Mouse (Mus musculus) hematopoietic multipotent progenitor cell, adult 10-12 weeks (in vitro differentiated cells): Measurements from ENCODE around the gene Gprc6a. TPM values are rescaled to one million over a fixed set of nuclear protein-coding genes. Genes with fewer than 3 reads are reported as not detected.

ENCODE experiments used
- polyA plus RNA-seq: library from polyadenylated mRNA; stranded (reverse); fragments of >175 nt; gene quantifications from 2 replicates; pipeline ENCODE4 v1.2.3, GENCODE M21; 2012; ENCODE audit warnings: low replicate concordance

The Gprc6a gene
- not detected in 2 replicates for polyA plus RNA-seq

DNA sequence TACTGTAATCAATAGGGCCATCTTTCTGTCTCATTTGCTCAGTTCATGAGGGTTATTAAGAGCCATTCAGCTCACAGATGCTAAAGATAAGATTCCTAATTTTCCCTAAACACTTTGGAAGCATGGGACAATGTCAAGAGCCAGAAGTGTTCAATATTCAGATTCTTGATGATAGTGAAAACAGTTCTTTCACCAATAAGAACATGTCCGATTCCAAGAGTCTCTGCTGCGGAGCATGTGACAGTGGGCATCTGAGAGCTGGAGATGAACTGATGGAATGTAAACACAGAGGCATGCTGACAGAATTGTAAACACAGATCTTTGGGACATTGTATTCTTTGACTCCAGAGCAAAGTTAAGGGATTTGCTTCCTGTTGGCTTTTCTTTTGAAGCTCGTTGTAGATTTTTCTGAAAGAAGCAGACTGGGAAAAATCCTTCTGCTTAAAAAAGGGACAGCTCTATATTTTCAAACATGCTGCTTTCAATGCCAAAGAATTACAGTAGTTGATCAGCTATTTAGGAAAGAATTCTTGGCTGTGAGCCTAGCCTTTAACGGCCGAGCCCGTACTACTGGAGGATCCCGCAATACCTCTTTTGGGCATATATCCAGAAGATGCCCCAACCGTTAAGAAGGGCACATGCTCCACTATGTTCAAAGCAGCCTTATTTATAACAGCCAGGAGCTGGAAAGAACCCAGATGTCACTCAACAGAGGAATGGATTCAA lies at the start of gene Gprc6a:
Gene Gprc6a, minus strand, starts transcription at position 51 of the 726 bp plus-strand sequence.

GRCm38 (mm10) chr10:51677548-51678250 lies 46.4 kb upstream of the Gprc6a start, which contains the start of gene Rfx6:
Gene Rfx6 (plus strand): TSS chr10:51677756.

DNA sequence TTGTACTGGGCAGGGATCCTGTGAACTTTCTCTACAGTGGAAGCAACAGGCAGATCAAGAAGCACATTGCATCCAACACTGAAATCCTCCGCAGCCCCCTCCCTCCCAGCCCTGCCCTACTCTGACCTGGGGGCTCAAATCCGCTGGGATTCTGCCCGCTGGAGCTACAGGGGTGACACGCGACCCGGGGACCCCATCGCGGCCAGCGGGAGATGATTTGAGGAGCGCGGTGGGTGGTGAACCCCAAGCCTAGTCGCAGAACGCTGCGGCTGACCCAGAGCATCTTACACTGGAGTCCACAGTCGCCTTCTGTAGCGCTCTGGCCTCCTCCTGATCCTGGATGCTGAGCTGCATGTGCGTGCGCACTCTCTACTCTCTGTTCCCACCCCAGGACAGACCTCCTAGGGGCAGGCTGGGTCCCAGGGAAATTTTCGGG lies 41.1 kb downstream of the Gprc6a start, which contains the start of gene Fam162b:
Gene Fam162b, minus strand, starts transcription at position 379 of the 436 bp plus-strand sequence.

Other genes with a start within 250 kb of the Gprc6a start
- 2.2 and 3.5 TPM in 2 replicates for gene Gm49339, start 150.8 kb downstream of the Gprc6a start, polyA plus RNA-seq
- 4.9 and 17.4 TPM in 2 replicates for gene Lilr4b, start 150.8 kb downstream of the Gprc6a start, polyA plus RNA-seq
- 6.1 and 10.2 TPM in 2 replicates for gene Lilrb4a, start 140.5 kb downstream of the Gprc6a start, polyA plus RNA-seq
- gene Fam162b, start 40.9 kb downstream of the Gprc6a start, polyA plus RNA-seq, result not detected in 2 replicates
- not detected in 2 replicates for gene Rfx6, start 46.3 kb upstream of the Gprc6a start, polyA plus RNA-seq